Comparison of ENCODE assay signal across 12 mouse cellular contexts in the genomic region with DNA sequence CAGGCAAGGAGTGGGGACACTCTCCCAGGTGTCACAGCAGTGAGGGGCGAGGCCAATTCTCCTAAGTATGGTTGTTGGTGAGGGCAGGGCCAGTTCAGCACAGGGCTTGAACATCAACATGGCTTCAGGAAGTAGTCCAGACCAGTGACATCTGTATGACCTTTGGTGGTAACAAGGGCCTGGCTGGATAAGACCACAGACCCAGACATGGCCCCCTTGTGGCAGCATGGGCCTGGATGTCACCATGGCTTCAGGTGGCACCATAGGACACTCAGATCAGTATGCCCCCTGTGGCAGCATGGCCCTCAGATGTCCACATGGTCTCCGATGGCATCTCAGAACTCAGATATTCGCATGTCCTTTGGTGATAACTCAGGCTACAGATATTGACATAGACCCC.
"Had no signal": no experiment of that assay in that cellular context is flagged by ENCODE, and none has a peak within 500 bp of the region (broad histone marks: within the 10 kb centered on the region; RNA-seq: fewer than 3 reads in every experiment).

No protein-coding gene starts in this region.

- H3K36me3 ChIP-seq: intestine, embryonic 15.5 days; kidney, embryonic 15.5 days; limb, embryonic 12.5 days; lung, embryonic 15.5 days; midbrain, embryonic 12.5 days; neural tube, embryonic 13.5 days had no signal

- H3K27me3 ChIP-seq: intestine, embryonic 15.5 days; kidney, embryonic 15.5 days; limb, embryonic 12.5 days; lung, embryonic 15.5 days; midbrain, embryonic 12.5 days; neural tube, embryonic 13.5 days had no signal

- DNase-seq: kidney, adult 2 months; kidney, postnatal 14 days; retina, postnatal 1 day; thymus, postnatal 25 days had no signal

- H3K9me3 ChIP-seq: intestine, embryonic 15.5 days; kidney, embryonic 15.5 days; limb, embryonic 12.5 days; lung, embryonic 15.5 days; midbrain, embryonic 12.5 days; neural tube, embryonic 13.5 days had no signal

- ATAC-seq: intestine, embryonic 15.5 days had no signal

- H3K4me3 ChIP-seq: intestine, embryonic 15.5 days; kidney, embryonic 15.5 days; left cerebral cortex, adult 2 months; limb, embryonic 12.5 days; lung, embryonic 15.5 days; midbrain, embryonic 12.5 days; myocyte; neural tube, embryonic 13.5 days had no signal

- H3K4me1 ChIP-seq: limb, embryonic 12.5 days; midbrain, embryonic 12.5 days had no signal

- H3K27ac ChIP-seq: intestine, embryonic 15.5 days; kidney, embryonic 15.5 days; left cerebral cortex, adult 2 months; limb, embryonic 12.5 days; lung, embryonic 15.5 days; midbrain, embryonic 12.5 days; neural tube, embryonic 13.5 days had no signal
